Mouse (Mus musculus) kidney, adult 2 months (tissue): ENCODE measurements around the gene Rac3.
"Not testable (repeated sequence)": the region's sequence is repeated elsewhere in the genome, so short reads cannot be mapped to it uniquely, and the experiment has no call there.

Experiments used
- CTCF ChIP-seq: fragments of 200-500 bp; conservative IDR thresholded peaks from 2 replicates; pipeline ENCODE4 v1.5.1; 2011; ENCODE audit warnings: low read depth, mild to moderate bottlenecking, control low read depth, low read length, moderate library complexity, mixed read lengths; ENCODE audit not compliant: insufficient read depth, insufficient read length
- POLR2A ChIP-seq: fragments of 200-500 bp; IDR thresholded peaks from one replicate; pipeline ENCODE4 v1.6.1; 2011; ENCODE audit warnings: low read depth, low read length, control low read depth

DNA sequence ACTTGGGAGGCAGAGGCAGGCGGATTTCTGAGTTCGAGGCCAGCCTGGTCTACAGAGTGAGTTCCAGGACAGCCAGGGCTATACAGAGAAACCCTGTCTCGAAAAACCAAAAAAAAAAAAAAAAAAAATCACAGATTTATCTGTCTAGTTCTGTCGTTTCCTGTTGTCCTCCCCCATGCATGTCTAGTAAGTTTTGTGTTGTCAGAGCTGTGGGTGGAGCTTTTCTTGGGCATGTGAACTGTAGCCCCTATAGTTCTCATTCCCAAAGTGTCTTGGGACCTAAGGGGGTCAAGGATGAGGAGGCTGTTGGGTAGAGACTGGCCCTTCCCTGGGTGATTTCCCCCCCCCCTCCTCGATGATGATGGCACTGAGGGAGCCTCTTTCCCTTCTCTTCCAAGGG lies 45.4 kb upstream of the Rac3 start:
- TF ChIP-seq CTCF, POLR2A: not testable (repeated sequence)
